ENCODE assay signal across 16 mouse cellular contexts in the genomic region with DNA sequence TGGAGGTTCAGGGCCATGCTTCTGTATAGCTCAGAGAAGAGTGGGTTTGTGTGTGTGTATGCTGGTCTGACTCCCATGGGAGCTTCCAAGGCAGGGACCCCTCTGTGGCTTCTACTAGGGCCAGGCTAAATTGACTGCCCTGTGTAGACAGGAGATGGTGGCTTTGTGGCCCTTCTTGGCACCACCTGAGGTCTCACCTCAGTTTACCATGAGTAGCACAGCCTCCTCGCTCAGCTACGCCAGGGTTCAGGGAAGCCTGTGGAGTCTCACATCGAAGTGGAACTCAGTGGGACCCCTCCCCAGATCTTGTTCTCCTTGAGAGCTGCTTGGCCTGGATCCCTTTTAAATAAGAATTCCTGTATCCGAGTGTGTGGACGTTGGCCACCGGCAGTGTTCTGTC. TPM values are rescaled to one million over a fixed set of nuclear protein-coding genes. Genes with fewer than 3 reads are reported as not detected.
DNase-seq lines count a peak whose midpoint lies in the region; ATAC-seq lines count a peak whose summit lies in the region.
"Had no signal": no experiment of that assay in that cellular context is flagged by ENCODE, and none has a peak within 500 bp of the region (broad histone marks: within the 10 kb centered on the region; RNA-seq: fewer than 3 reads in every experiment).

No protein-coding gene starts in this region.

- H3K36me3 ChIP-seq in heart, embryonic 12.5 days = peaks cover 37% of the 10 kb centered on the region
- peaks cover 28% of the 10 kb centered on the region for H3K36me3 ChIP-seq in lung, embryonic 15.5 days
- H3K36me3 ChIP-seq in intestine, embryonic 15.5 days = peaks cover 24% of the 10 kb centered on the region; the same call in 1 of the 2 replicates
- peaks cover 9% of the 10 kb centered on the region for H3K36me3 ChIP-seq in stomach, embryonic 15.5 days

- DNase-seq in heart, postnatal 36 days = no peak
- no peak for DNase-seq in lung, postnatal 4 days
- DNase-seq in right cerebral cortex, postnatal 14 days = no peak
- no peak for DNase-seq in yolk sac, embryonic 10.5 days (ENCODE audit: low spot score)
- DNase-seq: adrenal gland, postnatal 14 days; embryo, embryonic 11 days; gastrocnemius, postnatal 36 days; kidney, adult 9 months; lung, postnatal 10 days had no signal

- no peaks in the 10 kb centered on the region for H3K27me3 ChIP-seq in heart, embryonic 12.5 days (replicated peaks)
- no peaks in the 10 kb centered on the region for H3K27me3 ChIP-seq in lung, embryonic 15.5 days
- H3K27me3 ChIP-seq in intestine, embryonic 15.5 days (replicated peaks) = no peaks in the 10 kb centered on the region
- no peaks in the 10 kb centered on the region for H3K27me3 ChIP-seq in stomach, embryonic 15.5 days (replicated peaks)
- H3K27me3 ChIP-seq: forebrain, embryonic 15.5 days had no signal

- peaks cover 41% of the 10 kb centered on the region for H3K4me1 ChIP-seq in heart, embryonic 12.5 days (replicated peaks)
- peaks cover 52% of the 10 kb centered on the region for H3K4me1 ChIP-seq in lung, embryonic 15.5 days
- peaks cover 17% of the 10 kb centered on the region for H3K4me1 ChIP-seq in intestine, embryonic 15.5 days (replicated peaks)
- peaks cover 24% of the 10 kb centered on the region for H3K4me1 ChIP-seq in stomach, embryonic 15.5 days

- intact Hi-C loops in heart, postnatal 36 days (cut with DNase I) = loop anchor here (10.0 kb wide), 1 partner anchor 241 kb away; no protein-coding TSS in a partner anchor

- peak overlapping the region; percentile 15; the same call in 1 of the 2 replicates for H3K9ac ChIP-seq in heart, embryonic 12.5 days
- H3K9ac ChIP-seq in lung, embryonic 15.5 days = no peak overlapping the region
- H3K9ac ChIP-seq in intestine, embryonic 15.5 days = no peak overlapping the region
- H3K9ac ChIP-seq in stomach, embryonic 15.5 days = no peak overlapping the region
- H3K9ac ChIP-seq: forebrain, embryonic 15.5 days had no signal

- H3K27ac ChIP-seq in heart, embryonic 12.5 days (ENCODE audit: poor library complexity, severe bottlenecking) = 0 out of 2 replicates have a peak overlapping the region, but pooled peaks have one; percentile 41
- no peak overlapping the region for H3K27ac ChIP-seq in lung, embryonic 15.5 days
- H3K27ac ChIP-seq in intestine, embryonic 15.5 days = no peak overlapping the region
- no peak overlapping the region for H3K27ac ChIP-seq in stomach, embryonic 15.5 days
- H3K27ac ChIP-seq: forebrain, embryonic 15.5 days had no signal

- no peak for ATAC-seq in heart, embryonic 12.5 days (ENCODE audit: insufficient number of reproducible peaks, low FRiP score)
- ATAC-seq in lung, embryonic 15.5 days (ENCODE audit: borderline replicate concordance, extremely low read depth, low FRiP score, low TSS enrichment) = no peak
- no peak for ATAC-seq in intestine, embryonic 15.5 days
- ATAC-seq in stomach, embryonic 15.5 days (ENCODE audit: insufficient read depth, low FRiP score, low read depth) = no peak
- ATAC-seq: CD4-positive, CD25-positive, alpha-beta regulatory T cell, adult 4 months; forebrain, embryonic 15.5 days; midbrain, embryonic 16.5 days had no signal

- no peaks in the 10 kb centered on the region for H3K9me3 ChIP-seq in heart, embryonic 12.5 days (replicated peaks)
- no peaks in the 10 kb centered on the region for H3K9me3 ChIP-seq in lung, embryonic 15.5 days
- H3K9me3 ChIP-seq in intestine, embryonic 15.5 days = no peaks in the 10 kb centered on the region
- H3K9me3 ChIP-seq in stomach, embryonic 15.5 days = no peaks in the 10 kb centered on the region
- H3K9me3 ChIP-seq: forebrain, embryonic 15.5 days had no signal

- H3K4me3 ChIP-seq in heart, embryonic 12.5 days = peak overlapping the region; percentile 25
- peak overlapping the region; percentile 92 for H3K4me3 ChIP-seq in lung, embryonic 15.5 days
- H3K4me3 ChIP-seq in intestine, embryonic 15.5 days (replicated peaks) = no peak overlapping the region
- H3K4me3 ChIP-seq in stomach, embryonic 15.5 days (replicated peaks) = no peak overlapping the region
- H3K4me3 ChIP-seq: forebrain, embryonic 15.5 days had no signal

- H3K4me2 ChIP-seq in heart, embryonic 12.5 days = peak overlapping the region; percentile 60
- H3K4me2 ChIP-seq in lung, embryonic 15.5 days = peak overlapping the region; percentile 84
- peak overlapping the region; percentile 81; the same call in 1 of the 2 replicates for H3K4me2 ChIP-seq in intestine, embryonic 15.5 days (replicated peaks)
- peak overlapping the region; percentile 19; the same call in 1 of the 2 replicates for H3K4me2 ChIP-seq in stomach, embryonic 15.5 days
- H3K4me2 ChIP-seq: forebrain, embryonic 15.5 days had no signal

- 82% methylated on average over 6 of the region's 6 CpGs for WGBS in heart, embryonic 12.5 days
- 93% methylated on average over 6 of the region's 6 CpGs for WGBS in lung, embryonic 15.5 days
- 89% methylated on average over 6 of the region's 6 CpGs for WGBS in intestine, embryonic 15.5 days
- 94% methylated on average over 6 of the region's 6 CpGs for WGBS in stomach, embryonic 15.5 days

RNA-seq across cellular contexts. Expression of a gene that starts 3.9 kb away (rescaled TPM):
- 52.0 and 59.0 TPM in 2 replicates for polyA plus RNA-seq in heart, embryonic 12.5 days (2016; fragmentation: Nextera tagmentation; extraction: Ambion mirVana)
- total RNA-seq in heart, postnatal 36 days (2021) = 100 to 1,000 TPM in 1 of 2 experiments, 10 to 100 TPM in 1; 78.2 to 109 TPM
- polyA plus RNA-seq in lung, embryonic 15.5 days (2015; fragmentation: Nextera tagmentation; extraction: Ambion mirVana) = 96.1 and 107 TPM in 2 replicates
- 59.5 and 64.7 TPM in 2 replicates for polyA plus RNA-seq in intestine, embryonic 15.5 days (2015; fragmentation: Nextera tagmentation; extraction: Ambion mirVana)
- 59.2 and 60.1 TPM in 2 replicates for polyA plus RNA-seq in stomach, embryonic 15.5 days (2015; fragmentation: Nextera tagmentation; extraction: Ambion mirVana)

Comparison
In these comparisons a context has a peak if more than half of its experiments do, and no peak if none do; other contexts are left out.
1. H3K4me2 ChIP-seq: peak in every context shown above with its lines; median percentile 84 in lung, embryonic 15.5 days; 81 in intestine, embryonic 15.5 days; 60 in heart, embryonic 12.5 days; 19 in stomach, embryonic 15.5 days.
2. H3K4me3 ChIP-seq: peak in heart, embryonic 12.5 days (single experiment) and lung, embryonic 15.5 days (single experiment); none in intestine, embryonic 15.5 days (single experiment) and stomach, embryonic 15.5 days (single experiment).